Mouse (Mus musculus): ENCODE measurements around the gene Btbd11. TPM values are rescaled to one million over a fixed set of nuclear protein-coding genes. Genes with fewer than 3 reads are reported as not detected.

Btbd11 gene
- total and polyA plus RNA-seq, 2 experiments: 0.55 to 0.92 TPM

DNA sequence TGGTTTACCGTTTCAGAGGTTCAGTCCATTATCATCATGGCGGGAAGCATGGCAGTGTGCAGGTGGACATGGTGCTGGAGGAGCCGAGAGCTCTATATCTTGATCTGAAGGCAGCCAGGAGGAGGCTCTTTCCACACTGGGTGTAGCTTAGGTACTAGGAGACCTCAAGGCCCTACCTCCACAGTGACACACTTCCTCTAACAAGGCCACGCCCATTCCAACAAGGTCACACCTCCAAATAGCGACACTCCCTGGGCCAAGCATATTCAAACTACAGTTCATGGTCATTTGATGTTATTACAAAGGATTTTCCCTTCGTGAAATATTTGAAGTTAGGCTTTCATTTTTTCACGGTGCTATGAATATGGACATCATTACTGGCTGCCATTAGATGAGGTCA, 3.6 kb upstream of the Btbd11 start:
- 79% methylated on average over 7 of the region's 7 CpGs for WGBS
- Histone ChIP-seq H3K27ac (replicated peaks; ENCODE audit: insufficient read depth, low read depth, low read length) (no peak overlapping the region), H3K4me1 (ENCODE audit: control insufficient read depth, insufficient read depth, low read length) (0 out of 2 replicates have a peak, but pooled peaks cover 5% of the 10 kb centered on the region), H3K27me3 (ENCODE audit: control insufficient read depth, insufficient read depth, low read length) (peaks cover 8% of the 10 kb centered on the region), H3K9ac (ENCODE audit: low read depth, low read length) (no peak overlapping the region), H3K36me3 (ENCODE audit: control insufficient read depth, insufficient read depth, low read length) (no peaks in the 10 kb centered on the region), H3K79me2 (ENCODE audit: control insufficient read depth, insufficient read depth, low read length) (no peaks in the 10 kb centered on the region), H3K4me3 (ENCODE audit: insufficient read depth, low read depth, low read length) (no peak overlapping the region)
- TF ChIP-seq CTCF (IDR thresholded peaks at IDR 0.05; ENCODE audit: low read depth, low read length) (no peak), POLR2A (IDR thresholded peaks at IDR 0.05; ENCODE audit: extremely low read depth, insufficient read depth, low read length) (no peak)
- no peak for DNase-seq (ENCODE audit: extremely low read depth, low read depth, low spot score)

GRCm38 (mm10) chr10:85387219-85388070, 831 bp downstream of the Btbd11 start:
- Histone ChIP-seq H3K4me3 (ENCODE audit: insufficient read depth, low read depth, low read length) (peak overlapping the region; percentile 50), H3K27me3 (ENCODE audit: control insufficient read depth, insufficient read depth, low read length) (peaks cover 12% of the 10 kb centered on the region), H3K9ac (ENCODE audit: low read depth, low read length) (peak overlapping the region; percentile 32), H3K4me1 (ENCODE audit: control insufficient read depth, insufficient read depth, low read length) (0 out of 2 replicates have a peak, but pooled peaks cover 5% of the 10 kb centered on the region), H3K79me2 (ENCODE audit: control insufficient read depth, insufficient read depth, low read length) (no peaks in the 10 kb centered on the region), H3K36me3 (ENCODE audit: control insufficient read depth, insufficient read depth, low read length) (no peaks in the 10 kb centered on the region), H3K27ac (replicated peaks; ENCODE audit: insufficient read depth, low read depth, low read length) (no peak overlapping the region)
- WGBS: under 1% methylated on average over 78 of the region's 78 CpGs
- DNase-seq (ENCODE audit: extremely low read depth, low read depth, low spot score): peak; percentile 15
- no peak for TF ChIP-seq CTCF (IDR thresholded peaks at IDR 0.05; ENCODE audit: low read depth, low read length)
- TF ChIP-seq POLR2A (IDR thresholded peaks at IDR 0.05; ENCODE audit: extremely low read depth, insufficient read depth, low read length): no peak

DNA sequence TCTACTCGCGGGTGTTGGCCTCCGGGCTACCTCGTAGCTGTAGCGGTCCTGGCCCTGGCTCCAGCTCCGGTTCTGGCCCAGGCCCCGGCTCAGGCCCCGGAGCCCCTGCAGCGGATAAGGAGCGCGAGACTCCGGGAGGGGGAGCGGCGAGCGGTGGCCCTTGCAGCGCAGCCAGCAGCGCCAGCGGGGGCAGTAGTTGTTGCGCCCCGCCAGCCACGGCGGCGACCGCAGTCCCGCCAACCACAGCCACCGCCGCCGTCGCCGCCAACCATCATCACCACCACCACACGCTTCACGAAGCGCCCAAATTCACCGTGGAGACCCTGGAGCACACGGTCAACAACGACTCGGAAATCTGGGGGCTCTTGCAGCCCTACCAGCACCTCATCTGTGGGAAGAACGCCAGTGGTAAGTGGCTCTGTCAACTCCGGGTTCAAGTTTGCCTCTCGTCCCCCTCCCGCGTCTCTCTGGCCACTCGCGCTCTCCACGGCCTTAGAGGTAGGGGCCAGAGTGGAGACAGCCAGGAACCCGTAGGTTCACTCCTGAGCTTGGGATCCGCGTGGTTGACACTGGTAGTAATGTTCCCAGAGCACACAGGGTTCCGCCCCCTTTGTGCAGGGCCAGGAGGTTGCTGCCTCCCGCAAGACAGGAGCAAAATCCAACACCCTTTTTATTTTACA, 1.6 kb downstream of the Btbd11 start:
- Histone ChIP-seq H3K4me3 (ENCODE audit: insufficient read depth, low read depth, low read length) (peak overlapping the region; percentile 50), H3K27me3 (ENCODE audit: control insufficient read depth, insufficient read depth, low read length) (peaks cover 12% of the 10 kb centered on the region), H3K27ac (replicated peaks; ENCODE audit: insufficient read depth, low read depth, low read length) (no peak overlapping the region), H3K9ac (ENCODE audit: low read depth, low read length) (0 out of 2 replicates have a peak overlapping the region, but pooled peaks have one; percentile 6), H3K36me3 (ENCODE audit: control insufficient read depth, insufficient read depth, low read length) (no peaks in the 10 kb centered on the region), H3K79me2 (ENCODE audit: control insufficient read depth, insufficient read depth, low read length) (no peaks in the 10 kb centered on the region), H3K4me1 (ENCODE audit: control insufficient read depth, insufficient read depth, low read length) (0 out of 2 replicates have a peak, but pooled peaks cover 5% of the 10 kb centered on the region)
- DNase-seq (ENCODE audit: extremely low read depth, low read depth, low spot score): no peak
- TF ChIP-seq CTCF (IDR thresholded peaks at IDR 0.05; ENCODE audit: low read depth, low read length) (no peak), POLR2A (IDR thresholded peaks at IDR 0.05; ENCODE audit: extremely low read depth, insufficient read depth, low read length) (no peak)
- 3% methylated on average over 50 of the region's 50 CpGs for WGBS

DNA sequence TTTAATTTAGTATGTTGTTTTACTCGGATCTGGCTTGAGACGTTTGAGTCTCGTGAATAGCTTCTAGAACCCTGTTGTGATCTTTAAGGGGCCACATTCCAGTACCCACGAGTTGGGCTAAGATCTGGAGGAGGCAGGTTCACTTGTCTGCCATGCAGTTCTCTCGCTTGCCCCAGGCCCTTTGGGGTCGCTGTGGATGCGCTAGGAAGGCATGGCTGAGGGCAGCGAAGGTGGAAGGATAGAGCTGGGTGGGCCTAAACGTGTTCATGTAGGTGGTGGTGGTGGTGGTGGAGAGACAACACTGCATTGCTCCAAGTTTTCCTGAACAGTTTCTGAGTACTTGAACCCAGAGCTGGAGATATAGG, 2.1 kb downstream of the Btbd11 start:
- Histone ChIP-seq H3K4me3 (ENCODE audit: insufficient read depth, low read depth, low read length) (no peak overlapping the region), H3K9ac (ENCODE audit: low read depth, low read length) (no peak overlapping the region), H3K79me2 (ENCODE audit: control insufficient read depth, insufficient read depth, low read length) (no peaks in the 10 kb centered on the region), H3K4me1 (ENCODE audit: control insufficient read depth, insufficient read depth, low read length) (0 out of 2 replicates have a peak, but pooled peaks cover 5% of the 10 kb centered on the region), H3K36me3 (ENCODE audit: control insufficient read depth, insufficient read depth, low read length) (no peaks in the 10 kb centered on the region), H3K27me3 (ENCODE audit: control insufficient read depth, insufficient read depth, low read length) (peaks cover 12% of the 10 kb centered on the region), H3K27ac (replicated peaks; ENCODE audit: insufficient read depth, low read depth, low read length) (no peak overlapping the region)
- 4% methylated on average over 9 of the region's 9 CpGs for WGBS
- peak; percentile 30; the same call in 1 of the 2 replicates for TF ChIP-seq CTCF (IDR thresholded peaks at IDR 0.05; ENCODE audit: low read depth, low read length)
- no peak for TF ChIP-seq POLR2A (IDR thresholded peaks at IDR 0.05; ENCODE audit: extremely low read depth, insufficient read depth, low read length)
- no peak for DNase-seq (ENCODE audit: extremely low read depth, low read depth, low spot score)

GRCm38 (mm10) chr10:85389286-85390139, 2.9 kb downstream of the Btbd11 start:
- H3K4me1 ChIP-seq (ENCODE audit: control insufficient read depth, insufficient read depth, low read length): 0 out of 2 replicates have a peak, but pooled peaks cover 5% of the 10 kb centered on the region
- no peaks in the 10 kb centered on the region for H3K36me3 ChIP-seq (ENCODE audit: control insufficient read depth, insufficient read depth, low read length)
- DNase-seq (ENCODE audit: extremely low read depth, low read depth, low spot score): no peak
- 54% methylated on average over 23 of the region's 23 CpGs for WGBS
- H3K9ac ChIP-seq (ENCODE audit: low read depth, low read length): no peak overlapping the region
- no peak overlapping the region for H3K4me3 ChIP-seq (ENCODE audit: insufficient read depth, low read depth, low read length)
- no peak overlapping the region for H3K27ac ChIP-seq (replicated peaks; ENCODE audit: insufficient read depth, low read depth, low read length)
- H3K27me3 ChIP-seq (ENCODE audit: control insufficient read depth, insufficient read depth, low read length): peaks cover 9% of the 10 kb centered on the region
- TF ChIP-seq CTCF (IDR thresholded peaks at IDR 0.05; ENCODE audit: low read depth, low read length) (no peak), POLR2A (IDR thresholded peaks at IDR 0.05; ENCODE audit: extremely low read depth, insufficient read depth, low read length) (no peak)
- no peaks in the 10 kb centered on the region for H3K79me2 ChIP-seq (ENCODE audit: control insufficient read depth, insufficient read depth, low read length)

All from liver, adult 2 months (tissue).